Mouse (Mus musculus): ENCODE data around the gene Ehbp1. TPM values are rescaled to one million over a fixed set of nuclear protein-coding genes. Genes with fewer than 3 reads are reported as not detected.

Ehbp1 gene
- polyA plus RNA-seq, 1 experiment from 2014 or later, result 12.0 TPM

DNA sequence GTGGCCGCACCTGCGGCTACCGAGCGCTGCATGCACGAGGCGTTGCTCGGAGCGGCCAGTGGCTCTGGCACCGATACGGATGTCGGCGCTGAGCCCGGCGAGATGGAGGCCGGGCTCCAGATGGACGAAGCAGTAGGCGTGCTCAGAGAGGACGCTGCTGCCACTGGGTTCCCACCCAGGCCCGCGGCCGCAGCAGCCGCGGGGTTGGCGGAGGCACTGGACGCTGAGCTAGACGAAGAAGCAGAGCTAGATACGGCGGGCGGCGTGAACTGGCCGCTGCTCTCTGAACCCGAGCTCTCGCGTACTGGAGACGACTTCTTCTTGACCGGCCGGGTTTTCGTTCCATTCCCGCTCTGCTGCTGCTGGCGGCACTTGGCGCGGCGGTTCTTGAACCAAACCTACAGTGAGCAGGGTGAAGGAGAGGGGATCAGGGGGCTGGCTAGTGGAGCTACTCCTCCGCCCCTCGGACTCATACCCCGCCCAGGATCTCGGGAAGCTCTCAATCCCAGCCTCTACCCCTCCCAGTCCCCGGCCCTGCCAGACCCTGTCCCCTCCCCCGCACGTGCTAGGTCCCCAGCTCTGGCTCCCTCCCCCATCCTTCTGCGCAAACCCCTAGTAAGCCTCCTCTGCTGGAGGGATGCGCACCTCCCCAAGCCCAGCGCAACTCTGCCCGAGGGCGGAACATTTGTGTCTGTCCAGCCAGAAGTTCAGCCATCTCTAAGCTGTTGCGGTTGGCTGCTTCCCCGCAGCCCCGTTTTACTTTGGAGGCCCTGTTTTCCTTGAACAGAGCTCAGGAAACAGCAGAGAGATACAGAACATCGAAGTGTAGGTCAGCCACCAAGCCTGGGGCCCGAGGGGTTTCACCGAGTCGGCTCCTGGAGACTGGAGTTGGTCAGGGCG, 345.2 kb downstream of the Ehbp1 start:
- ATAC-seq (replicated peaks; ENCODE audit: insufficient number of reproducible peaks, low FRiP score, low TSS enrichment, low read depth) (peak; percentile 40), DNase-seq (ENCODE audit: low spot score) (peak; percentile 46)
- Histone ChIP-seq H3K4me1 (ENCODE audit: control insufficient read depth, insufficient read depth, low read length) (peaks cover 8% of the 10 kb centered on the region), H3K36me3 (replicated peaks; ENCODE audit: control insufficient read depth, insufficient read depth, low read depth, low read length) (no peaks in the 10 kb centered on the region), H3K9ac (replicated peaks; ENCODE audit: low read length) (peak overlapping the region; percentile 4), H3K4me2 (ENCODE audit: low read depth, low read length) (peak overlapping the region; percentile 56), H3K27me3 (ENCODE audit: control insufficient read depth, insufficient read depth, low read length) (peaks cover 69% of the 10 kb centered on the region), H3K27ac (replicated peaks; ENCODE audit: low read depth, low read length) (no peak overlapping the region), H3K4me3 (ENCODE audit: low read depth, low read length) (peak overlapping the region; percentile 32), H3K9me3 (replicated peaks; ENCODE audit: control insufficient read depth, low read length) (no peaks in the 10 kb centered on the region)
- 1% methylated on average over 63 of the region's 63 CpGs for WGBS

- Histone ChIP-seq H3K27me3 (ENCODE audit: control insufficient read depth, insufficient read depth, low read length) (peaks cover 65% of the 10 kb centered on the region), H3K27ac (replicated peaks; ENCODE audit: low read depth, low read length) (no peak overlapping the region), H3K4me3 (ENCODE audit: low read depth, low read length) (peak overlapping the region; percentile 32), H3K4me1 (ENCODE audit: control insufficient read depth, insufficient read depth, low read length) (peaks cover 8% of the 10 kb centered on the region), H3K9ac (replicated peaks; ENCODE audit: low read length) (peak overlapping the region; percentile 6), H3K9me3 (replicated peaks; ENCODE audit: control insufficient read depth, low read length) (no peaks in the 10 kb centered on the region), H3K36me3 (replicated peaks; ENCODE audit: control insufficient read depth, insufficient read depth, low read depth, low read length) (no peaks in the 10 kb centered on the region), H3K4me2 (ENCODE audit: low read depth, low read length) (peak overlapping the region; percentile 56)
- 3% methylated on average over 13 of the region's 13 CpGs for WGBS
- DNase-seq (ENCODE audit: low spot score) (no peak), ATAC-seq (replicated peaks; ENCODE audit: insufficient number of reproducible peaks, low FRiP score, low TSS enrichment, low read depth) (no peak)
Measured at GRCm38 (mm10) chr11:21996325-21996647, 345.8 kb downstream of the Ehbp1 start.

- peaks cover 65% of the 10 kb centered on the region for H3K27me3 ChIP-seq (ENCODE audit: control insufficient read depth, insufficient read depth, low read length)
Measured at GRCm38 (mm10) chr11:21995534-21996324, 346.4 kb downstream of the Ehbp1 start.

GRCm38 (mm10) chr11:21994377-21995370, 347.4 kb downstream of the Ehbp1 start:
- Histone ChIP-seq H3K4me1 (ENCODE audit: control insufficient read depth, insufficient read depth, low read length) (peaks cover 8% of the 10 kb centered on the region), H3K27ac (replicated peaks; ENCODE audit: low read depth, low read length) (no peak overlapping the region), H3K4me2 (ENCODE audit: low read depth, low read length) (no peak overlapping the region), H3K4me3 (ENCODE audit: low read depth, low read length) (no peak overlapping the region), H3K9ac (replicated peaks; ENCODE audit: low read length) (no peak overlapping the region), H3K36me3 (replicated peaks; ENCODE audit: control insufficient read depth, insufficient read depth, low read depth, low read length) (no peaks in the 10 kb centered on the region), H3K9me3 (replicated peaks; ENCODE audit: control insufficient read depth, low read length) (no peaks in the 10 kb centered on the region), H3K27me3 (ENCODE audit: control insufficient read depth, insufficient read depth, low read length) (peaks cover 62% of the 10 kb centered on the region)
- DNase-seq (ENCODE audit: low spot score), result no peak
- no peak for ATAC-seq (replicated peaks; ENCODE audit: insufficient number of reproducible peaks, low FRiP score, low TSS enrichment, low read depth)
- WGBS, result 2% methylated on average over 34 of the region's 34 CpGs

More at GRCm38 (mm10) chr11:21995534-21996324, 346.4 kb downstream of the Ehbp1 start:
- 6% methylated on average over 27 of the region's 27 CpGs for WGBS
- no peak for ATAC-seq (replicated peaks; ENCODE audit: insufficient number of reproducible peaks, low FRiP score, low TSS enrichment, low read depth)
- peak overlapping the region; percentile 6; the same call in 1 of the 2 replicates for H3K9ac ChIP-seq (replicated peaks; ENCODE audit: low read length)
- DNase-seq (ENCODE audit: low spot score), result peak; percentile 54
- H3K27ac ChIP-seq (replicated peaks; ENCODE audit: low read depth, low read length), result no peak overlapping the region
- no peaks in the 10 kb centered on the region for H3K36me3 ChIP-seq (replicated peaks; ENCODE audit: control insufficient read depth, insufficient read depth, low read depth, low read length)
- H3K4me3 ChIP-seq (ENCODE audit: low read depth, low read length), result peak overlapping the region; percentile 32
- peaks cover 8% of the 10 kb centered on the region for H3K4me1 ChIP-seq (ENCODE audit: control insufficient read depth, insufficient read depth, low read length)
- H3K4me2 ChIP-seq (ENCODE audit: low read depth, low read length), result peak overlapping the region; percentile 13; the same call in 1 of the 2 replicates
- no peaks in the 10 kb centered on the region for H3K9me3 ChIP-seq (replicated peaks; ENCODE audit: control insufficient read depth, low read length)

DNA sequence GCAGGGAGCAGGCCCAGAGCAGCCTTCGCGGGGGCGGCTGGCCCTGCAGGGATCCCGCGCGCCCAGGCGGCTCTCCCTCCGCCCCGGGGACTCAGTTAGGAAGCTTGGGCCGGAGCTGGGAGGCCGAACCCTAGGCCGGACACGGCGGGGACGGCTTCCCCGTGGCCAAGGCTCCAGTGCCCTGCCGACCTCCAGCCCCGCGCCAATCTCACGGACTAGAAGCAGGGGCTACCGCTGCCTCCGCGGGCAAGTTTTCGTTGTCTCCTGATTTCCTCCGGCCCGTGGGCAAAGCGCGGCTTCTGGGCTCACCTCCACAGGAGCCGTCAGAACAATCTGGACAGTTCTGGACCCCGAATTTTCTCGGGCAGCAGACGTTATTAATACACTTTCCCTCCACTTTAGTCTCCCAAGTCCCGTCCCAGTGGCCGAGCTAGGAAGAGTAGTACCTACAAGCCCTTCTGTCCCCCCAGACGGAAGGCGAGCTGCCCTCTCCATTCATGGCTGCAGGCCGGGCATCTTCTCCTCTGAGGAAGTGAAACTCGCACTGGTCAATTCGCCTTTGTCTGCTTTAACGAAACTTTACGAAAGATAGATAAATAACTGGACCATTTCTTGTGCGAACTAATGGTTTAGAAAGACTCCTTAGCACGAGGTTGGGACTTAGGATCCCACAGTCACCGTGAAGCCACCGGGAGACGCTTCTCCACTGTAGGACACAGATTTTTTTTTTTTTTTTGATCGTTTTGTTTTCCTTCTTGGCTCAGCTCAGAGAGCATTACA, 348.3 kb downstream of the Ehbp1 start:
- peaks cover 57% of the 10 kb centered on the region for H3K27me3 ChIP-seq (ENCODE audit: control insufficient read depth, insufficient read depth, low read length)
- no peak overlapping the region for H3K27ac ChIP-seq (replicated peaks; ENCODE audit: low read depth, low read length)
- no peaks in the 10 kb centered on the region for H3K9me3 ChIP-seq (replicated peaks; ENCODE audit: control insufficient read depth, low read length)
- H3K4me2 ChIP-seq (ENCODE audit: low read depth, low read length), result peak overlapping the region; percentile 21; the same call in 1 of the 2 replicates
- H3K9ac ChIP-seq (replicated peaks; ENCODE audit: low read length), result peak overlapping the region; percentile 13; the same call in 1 of the 2 replicates
- peaks cover 8% of the 10 kb centered on the region for H3K4me1 ChIP-seq (ENCODE audit: control insufficient read depth, insufficient read depth, low read length)
- no peak overlapping the region for H3K4me3 ChIP-seq (ENCODE audit: low read depth, low read length)
- ATAC-seq (replicated peaks; ENCODE audit: insufficient number of reproducible peaks, low FRiP score, low TSS enrichment, low read depth), result no peak; the same call in 1 of the 2 replicates
- DNase-seq (ENCODE audit: low spot score), result peak; percentile 49
- WGBS, result under 1% methylated on average over 47 of the region's 47 CpGs
- H3K36me3 ChIP-seq (replicated peaks; ENCODE audit: control insufficient read depth, insufficient read depth, low read depth, low read length), result no peaks in the 10 kb centered on the region

DNA sequence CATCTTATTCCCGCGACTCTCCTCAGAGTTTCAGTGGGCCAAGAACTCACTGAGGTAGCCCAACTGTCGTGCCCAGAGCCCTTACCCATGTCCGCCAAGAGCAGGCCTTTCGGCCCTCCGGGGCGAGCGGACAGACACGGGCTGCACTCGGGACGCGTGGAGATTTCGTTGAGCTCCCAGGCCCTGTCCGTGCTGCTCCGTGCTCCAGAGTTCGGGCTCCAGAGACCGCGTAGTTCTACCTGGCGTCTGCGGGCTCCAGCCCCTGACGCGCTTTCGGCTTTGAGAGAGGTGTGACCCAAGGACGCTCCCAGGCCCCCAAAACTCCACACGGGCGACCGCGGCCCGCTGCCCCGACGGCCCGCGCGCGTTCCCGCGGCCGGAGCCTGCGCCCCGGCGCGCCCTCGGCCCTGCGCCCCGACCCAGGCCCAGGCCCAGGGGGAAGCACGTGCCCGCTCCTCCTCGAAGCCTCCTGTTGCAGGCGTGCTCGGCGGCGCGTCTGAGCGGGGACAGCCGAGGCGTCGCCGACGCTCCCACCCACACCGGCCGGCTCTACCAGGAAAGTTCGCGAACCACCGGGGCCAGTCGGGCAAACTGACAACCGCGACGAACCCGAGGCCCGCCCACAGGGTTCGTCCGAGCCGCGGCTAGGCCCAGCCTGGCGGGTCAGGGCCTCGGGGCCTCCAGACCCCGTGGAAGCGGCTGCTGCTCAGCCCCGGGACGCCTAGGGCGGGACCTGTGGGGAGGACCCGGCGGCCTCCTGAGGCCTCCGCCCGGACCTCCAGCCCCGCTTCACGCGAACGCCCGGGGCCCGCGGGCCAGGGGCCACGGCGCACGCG, 349.1 kb downstream of the Ehbp1 start:
- Histone ChIP-seq H3K4me3 (ENCODE audit: low read depth, low read length) (no peak overlapping the region), H3K36me3 (replicated peaks; ENCODE audit: control insufficient read depth, insufficient read depth, low read depth, low read length) (no peaks in the 10 kb centered on the region), H3K9me3 (replicated peaks; ENCODE audit: control insufficient read depth, low read length) (no peaks in the 10 kb centered on the region), H3K27ac (replicated peaks; ENCODE audit: low read depth, low read length) (no peak overlapping the region), H3K9ac (replicated peaks; ENCODE audit: low read length) (peak overlapping the region; percentile 13; the same call in 1 of the 2 replicates), H3K27me3 (ENCODE audit: control insufficient read depth, insufficient read depth, low read length) (peaks cover 49% of the 10 kb centered on the region), H3K4me1 (ENCODE audit: control insufficient read depth, insufficient read depth, low read length) (peaks cover 8% of the 10 kb centered on the region), H3K4me2 (ENCODE audit: low read depth, low read length) (peak overlapping the region; percentile 21; the same call in 1 of the 2 replicates)
- ATAC-seq (replicated peaks; ENCODE audit: insufficient number of reproducible peaks, low FRiP score, low TSS enrichment, low read depth) (no peak), DNase-seq (ENCODE audit: low spot score) (no peak)
- 2% methylated on average over 95 of the region's 96 CpGs for WGBS

Measured in embryonic facial prominence, embryonic 11.5 days (tissue).